Mouse (Mus musculus): Measurements from ENCODE around the gene Disp2.

DNA sequence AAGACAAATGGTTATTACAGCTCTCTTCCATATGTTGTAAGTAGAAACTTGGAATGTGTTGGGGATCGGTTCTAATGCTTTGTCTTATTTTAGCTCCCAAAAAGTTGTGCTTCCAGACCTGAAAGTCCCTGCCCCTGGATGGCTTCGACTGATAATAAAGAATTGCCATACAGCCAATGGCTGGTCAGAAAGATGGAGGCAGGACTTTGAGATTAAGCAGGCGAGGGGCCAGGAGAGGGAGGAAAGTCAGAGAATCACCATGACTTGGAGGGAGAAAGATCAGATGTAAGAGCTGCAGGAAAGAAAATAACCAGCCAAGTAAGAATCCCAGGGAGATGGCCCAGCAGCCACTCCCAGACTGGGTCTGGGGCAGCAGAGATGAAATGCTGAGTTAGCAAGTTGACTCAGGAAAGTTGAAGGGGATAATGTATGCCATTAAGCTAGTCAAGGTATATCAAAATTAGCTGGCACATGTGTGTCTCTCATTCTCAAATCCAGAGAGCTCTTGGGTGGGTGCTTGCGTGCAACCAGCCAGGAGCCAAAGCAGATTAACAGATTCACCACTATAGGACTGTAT, 23.1 kb downstream of the Disp2 start:
- no peak for TF ChIP-seq CTCF (IDR thresholded peaks at IDR 0.05; ENCODE audit: low read depth)
- no peak for TF ChIP-seq EP300 (IDR thresholded peaks at IDR 0.05; ENCODE audit: low read depth)

Data from heart, postnatal 0 days (tissue).